Mouse (Mus musculus) CH12.LX (cell line): ENCODE results near the gene Klk15.

Source experiments
- JUN ChIP-seq: IDR thresholded peaks from 2 replicates; pipeline ENCODE4 v1.6.1; 2011; ENCODE audit warnings: low read depth, mild to moderate bottlenecking, low read length, improper control_type of control experiment, moderate library complexity; ENCODE audit not compliant: insufficient read depth
- NRF1 ChIP-seq: IDR thresholded peaks from 2 replicates; pipeline ENCODE4 v1.6.1; 2014; ENCODE audit warnings: low read depth, mild to moderate bottlenecking, inconsistent platforms, low read length, improper control_type of control experiment, moderate library complexity
- RCOR1 ChIP-seq: conservative IDR thresholded peaks from 2 replicates; pipeline ENCODE4 v1.6.1; 2012; ENCODE audit warnings: low read depth, mild to moderate bottlenecking, inconsistent platforms, low read length, improper control_type of control experiment
- SMC3 ChIP-seq: IDR thresholded peaks from 2 replicates; pipeline ENCODE4 v1.6.1; 2011; ENCODE audit warnings: low read depth, low read length, improper control_type of control experiment

DNA sequence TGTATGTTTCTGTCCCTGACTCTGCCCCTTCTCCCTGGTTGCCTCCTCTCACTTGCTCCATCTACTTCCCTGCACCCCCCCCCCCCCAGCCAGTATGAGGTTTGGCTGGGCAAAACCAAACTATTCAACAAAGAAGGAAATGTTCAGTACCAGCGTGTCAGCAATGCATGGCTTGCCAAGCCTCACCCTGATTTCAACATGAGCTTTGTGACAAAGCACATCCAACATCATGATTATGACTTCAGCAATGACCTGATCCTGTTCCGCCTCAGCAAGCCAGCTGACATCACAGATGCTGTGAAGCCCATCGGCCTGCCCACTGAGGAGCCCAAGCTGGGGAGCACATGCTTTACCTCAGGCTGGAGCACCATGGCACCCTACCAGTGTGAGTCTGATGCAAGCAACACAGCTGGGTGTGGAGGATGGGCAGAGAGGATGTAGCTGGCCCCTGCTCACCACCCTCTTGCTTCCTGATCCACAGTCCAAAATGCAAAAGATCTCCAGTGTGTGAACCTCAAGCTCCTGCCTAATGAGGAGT is 11.3 kb downstream of the Klk15 start:
- TF ChIP-seq JUN (no peak), SMC3 (no peak), RCOR1 (no peak), NRF1 (no peak)
